In genomic region chr13:82605868-82606267, GRCm38 (mm10) we compare ENCODE assay signal across 8 mouse cellular contexts.
DNase-seq lines count a peak whose midpoint lies in the region; ATAC-seq and TF ChIP-seq lines count a peak whose summit lies in the region.
"Not testable (repeated sequence)": the region's sequence is repeated elsewhere in the genome, so short reads cannot be mapped to it uniquely, and the experiment has no call there.

No protein-coding gene starts in this region.

- H3K4me2 ChIP-seq in midbrain, embryonic 11.5 days, result not testable (repeated sequence)

- H3K27me3 ChIP-seq in ES-Bruce4 (ENCODE audit: control insufficient read depth, insufficient read depth, low read length, poor library complexity, severe bottlenecking); MEL (ENCODE audit: control insufficient read depth in 1 of 2, insufficient read depth in 2 of 2, low read length in 2 of 2); midbrain, embryonic 11.5 days (ENCODE audit: control insufficient read depth, insufficient read depth, low read length): not testable (repeated sequence)

- ATAC-seq in midbrain, embryonic 11.5 days (ENCODE audit: low FRiP score), result not testable (repeated sequence)

- not testable (repeated sequence) for H3K4me1 ChIP-seq in ES-Bruce4 (ENCODE audit: control insufficient read depth, insufficient read depth, low read length); MEL (ENCODE audit: control insufficient read depth in 1 of 2, insufficient read depth in 2 of 2, low read length in 2 of 2); midbrain, embryonic 11.5 days (ENCODE audit: control insufficient read depth, insufficient read depth, low read length)

- WGBS in midbrain, embryonic 11.5 days, result 77% methylated on average over 3 of the region's 3 CpGs

- not testable (repeated sequence) for H3K4me3 ChIP-seq in ES-Bruce4 (ENCODE audit: low read depth, low read length); MEL (ENCODE audit: control insufficient read depth in 1 of 2, insufficient read depth in 1 of 2, low read depth in 2 of 2, low read length in 2 of 2); gastrocnemius, adult 2 months; midbrain, embryonic 11.5 days (ENCODE audit: low read depth, low read length)

- not testable (repeated sequence) for H3K9me3 ChIP-seq in ES-Bruce4 (replicated peaks; ENCODE audit: control insufficient read depth, insufficient read depth, low read length, poor library complexity, severe bottlenecking); MEL (replicated peaks; ENCODE audit: insufficient read depth, low read length); midbrain, embryonic 11.5 days (ENCODE audit: control insufficient read depth, low read length)

- not testable (repeated sequence) for H3K79me2 ChIP-seq in MEL (ENCODE audit: control insufficient read depth, insufficient read depth, low read length, poor library complexity)

- not testable (repeated sequence) for H3K36me3 ChIP-seq in ES-Bruce4 (ENCODE audit: control insufficient read depth, insufficient read depth, low read length, poor library complexity, severe bottlenecking); MEL (ENCODE audit: control insufficient read depth in 1 of 2, insufficient read depth in 2 of 2, low read length in 2 of 2); midbrain, embryonic 11.5 days (ENCODE audit: control insufficient read depth, insufficient read depth, low read length)

- not testable (repeated sequence) for TF ChIP-seq CTCF in ES-Bruce4 (IDR thresholded peaks at IDR 0.05; ENCODE audit: low read depth, low read length); MEL (IDR thresholded peaks at IDR 0.05 in 2 of 3, conservative IDR thresholded peaks at IDR 0.05 in 1 of 3; ENCODE audit: control insufficient read depth in 1 of 3, insufficient read depth in 1 of 3, low read depth in 2 of 3, low read length in 3 of 3, poor library complexity in 1 of 3, severe bottlenecking in 1 of 3); gastrocnemius, adult 2 months (IDR thresholded peaks at IDR 0.05)

- peak; percentile 57; the same call in 1 of the 2 replicates for TF ChIP-seq EP300 in ES-Bruce4 (IDR thresholded peaks at IDR 0.05; ENCODE audit: insufficient read depth, low read depth, low read length)
- TF ChIP-seq EP300 in MEL (IDR thresholded peaks at IDR 0.05; ENCODE audit: low read depth in 1 of 2, low read length in 2 of 2), result not testable (repeated sequence)

- DNase-seq in ES-CJ7 (ENCODE audit: low read depth, low spot score) (peak; percentile 79), MEL (ENCODE audit: low read depth, low spot score) (peak; percentile 5), R1 (ENCODE audit: low read depth, low spot score) (peak; percentile 39), WW6 (ENCODE audit: low read depth, low spot score) (peak; percentile 26), ZHBTc4 (ENCODE audit: low read depth, low spot score) (peak; percentile 81)
- DNase-seq in gastrocnemius, adult 2 months, result peak; percentile 14
- DNase-seq in midbrain, embryonic 11.5 days (ENCODE audit: low spot score, missing footprints), result peak; percentile 8

- not testable (repeated sequence) for TF ChIP-seq RAD21 in MEL (IDR thresholded peaks at IDR 0.05; ENCODE audit: low read depth, low read length)

- TF ChIP-seq POLR2A in ES-Bruce4 (IDR thresholded peaks at IDR 0.05; ENCODE audit: insufficient read depth, low read length); MEL (IDR thresholded peaks at IDR 0.05; ENCODE audit: control insufficient read depth in 1 of 2, insufficient read depth in 1 of 2, low read depth in 1 of 2, low read length in 2 of 2, poor library complexity in 1 of 2): not testable (repeated sequence)

- not testable (repeated sequence) for H3K9ac ChIP-seq in ES-Bruce4 (ENCODE audit: low read depth, poor library complexity, severe bottlenecking); MEL (ENCODE audit: control insufficient read depth, low read depth, low read length, poor library complexity, severe bottlenecking); midbrain, embryonic 11.5 days (ENCODE audit: low read length)

- not testable (repeated sequence) for H3K27ac ChIP-seq in ES-Bruce4 (ENCODE audit: insufficient read depth, low read length); MEL (ENCODE audit: control insufficient read depth, low read depth, low read length); gastrocnemius, adult 2 months; midbrain, embryonic 11.5 days (ENCODE audit: low read depth, low read length)

- intact Hi-C loops in gastrocnemius, adult 2 months (cut with DNase I), result not testable (repeated sequence)

Comparison
In these comparisons a context has a peak if more than half of its experiments do, and no peak if none do; other contexts are left out.
1. DNase-seq: peak in every context shown above with its lines; median percentile 81 in ZHBTc4; 79 in ES-CJ7; 39 in R1; 26 in WW6; 14 in gastrocnemius, adult 2 months; 8 in midbrain, embryonic 11.5 days; 5 in MEL.